Mouse (Mus musculus): ENCODE results near the gene Krt83. TPM values are rescaled to one million over a fixed set of nuclear protein-coding genes. Genes with fewer than 3 reads are reported as not detected.

Gene Krt83
- polyA plus RNA-seq, 1 experiment = not detected

DNA sequence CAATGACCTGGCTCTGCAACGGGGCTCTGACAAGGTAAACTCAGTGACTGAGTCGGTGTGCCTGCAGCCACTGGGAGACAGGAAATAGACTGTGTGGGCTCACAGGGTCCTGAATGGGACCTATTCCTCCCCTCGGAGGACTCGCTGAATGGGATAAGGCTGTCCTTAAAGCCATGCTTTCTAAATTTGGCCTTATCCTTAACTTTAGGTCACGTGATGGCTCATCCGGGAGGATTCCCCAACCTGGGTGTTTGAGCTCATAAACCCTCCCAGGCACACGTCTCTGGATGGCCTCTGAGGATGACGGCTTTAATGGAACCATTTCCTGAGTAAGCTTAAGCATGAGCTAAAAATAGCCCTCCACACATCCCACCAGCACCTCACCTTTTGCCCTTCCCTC, 1.4 kb upstream of the Krt83 start:
- Histone ChIP-seq H3K27ac (replicated peaks; ENCODE audit: low read depth, low read length) (no peak overlapping the region), H3K4me3 (ENCODE audit: insufficient read depth, low read depth, low read length) (no peak overlapping the region), H3K4me1 (ENCODE audit: control insufficient read depth, insufficient read depth, insufficient read length, low read length) (no peaks in the 10 kb centered on the region)

GRCm38 (mm10) chr15:101485911-101486635, 5.2 kb downstream of the Krt83 start:
- Histone ChIP-seq H3K4me1 (ENCODE audit: control insufficient read depth, insufficient read depth, insufficient read length, low read length) (no peaks in the 10 kb centered on the region), H3K4me3 (ENCODE audit: insufficient read depth, low read depth, low read length) (no peak overlapping the region), H3K27ac (replicated peaks; ENCODE audit: low read depth, low read length) (no peak overlapping the region)

GRCm38 (mm10) chr15:101484939-101485338, 6.4 kb downstream of the Krt83 start:
- Histone ChIP-seq H3K4me1 (ENCODE audit: control insufficient read depth, insufficient read depth, insufficient read length, low read length) (no peaks in the 10 kb centered on the region), H3K4me3 (ENCODE audit: insufficient read depth, low read depth, low read length) (no peak overlapping the region), H3K27ac (replicated peaks; ENCODE audit: low read depth, low read length) (no peak overlapping the region)

DNA sequence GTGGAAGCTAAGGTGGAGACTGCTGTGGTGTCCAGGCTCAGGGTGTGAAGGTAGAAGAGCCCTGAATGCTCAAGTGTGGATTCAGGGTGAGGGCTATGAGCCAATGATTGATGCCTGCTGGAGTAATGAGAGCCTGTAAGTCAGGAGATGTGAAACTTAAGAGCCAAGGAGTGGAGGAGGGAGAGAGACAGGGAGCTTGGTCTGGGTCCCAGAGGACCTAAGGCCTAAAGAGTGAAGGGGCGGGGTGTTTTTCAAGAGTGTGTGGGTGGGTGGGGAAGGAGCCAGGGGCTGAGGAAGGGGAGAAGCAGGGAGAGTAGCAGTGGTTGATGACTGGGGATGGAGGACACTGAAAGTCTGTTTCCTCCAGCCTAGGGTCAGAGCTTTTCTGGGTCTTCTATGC, 7.7 kb downstream of the Krt83 start:
- H3K4me1 ChIP-seq (ENCODE audit: control insufficient read depth, insufficient read depth, insufficient read length, low read length) = no peaks in the 10 kb centered on the region
- H3K27ac ChIP-seq (replicated peaks; ENCODE audit: low read depth, low read length) = no peak overlapping the region
- no peak overlapping the region for H3K4me3 ChIP-seq (ENCODE audit: insufficient read depth, low read depth, low read length)

GRCm38 (mm10) chr15:101482056-101482455, 9.3 kb downstream of the Krt83 start:
- Histone ChIP-seq H3K4me3 (ENCODE audit: insufficient read depth, low read depth, low read length) (no peak overlapping the region), H3K4me1 (ENCODE audit: control insufficient read depth, insufficient read depth, insufficient read length, low read length) (no peaks in the 10 kb centered on the region), H3K27ac (replicated peaks; ENCODE audit: low read depth, low read length) (no peak overlapping the region)

- Histone ChIP-seq H3K4me3 (ENCODE audit: insufficient read depth, low read depth, low read length) (no peak overlapping the region), H3K4me1 (ENCODE audit: control insufficient read depth, insufficient read depth, insufficient read length, low read length) (no peaks in the 10 kb centered on the region), H3K27ac (replicated peaks; ENCODE audit: low read depth, low read length) (no peak overlapping the region)
Observed at GRCm38 (mm10) chr15:101479666-101480060, 11.6 kb downstream of the Krt83 start.

DNA sequence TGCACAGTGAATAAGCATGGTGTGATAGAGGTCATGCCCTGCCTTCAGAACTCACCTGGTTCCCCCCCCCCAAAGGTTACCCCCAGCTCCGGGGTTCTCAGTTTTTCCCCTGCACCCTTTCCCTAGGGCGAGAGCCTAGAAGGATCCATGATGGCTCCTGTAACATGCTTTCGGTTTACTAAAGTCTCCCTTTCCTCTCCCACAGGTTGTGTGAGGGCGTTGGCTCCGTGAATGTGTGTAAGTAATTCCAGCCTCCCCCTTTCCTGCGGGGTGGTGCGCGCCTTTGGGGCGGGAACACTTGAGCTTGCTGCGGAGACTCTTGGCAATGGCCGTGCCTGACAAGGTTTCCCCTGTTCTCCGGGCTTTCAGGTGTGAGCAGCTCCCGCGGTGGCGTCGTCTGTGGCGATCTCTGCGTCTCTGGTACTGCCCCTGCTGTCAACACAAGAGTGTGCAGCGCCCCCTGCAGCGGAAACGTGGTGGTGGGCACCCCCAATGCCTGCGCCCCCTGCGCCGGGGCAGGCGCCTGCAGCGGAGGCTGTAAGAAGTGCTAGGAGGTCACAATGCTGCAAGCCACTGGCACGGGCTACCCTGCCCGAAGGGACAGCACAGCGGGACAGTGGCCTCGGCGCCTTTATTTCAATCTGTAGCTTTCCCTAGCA, 12.2 kb downstream of the Krt83 start:
- no peaks in the 10 kb centered on the region for H3K4me1 ChIP-seq (ENCODE audit: control insufficient read depth, insufficient read depth, insufficient read length, low read length)
- H3K4me3 ChIP-seq (ENCODE audit: insufficient read depth, low read depth, low read length) = no peak overlapping the region
- H3K27ac ChIP-seq (replicated peaks; ENCODE audit: low read depth, low read length) = no peak overlapping the region

DNA sequence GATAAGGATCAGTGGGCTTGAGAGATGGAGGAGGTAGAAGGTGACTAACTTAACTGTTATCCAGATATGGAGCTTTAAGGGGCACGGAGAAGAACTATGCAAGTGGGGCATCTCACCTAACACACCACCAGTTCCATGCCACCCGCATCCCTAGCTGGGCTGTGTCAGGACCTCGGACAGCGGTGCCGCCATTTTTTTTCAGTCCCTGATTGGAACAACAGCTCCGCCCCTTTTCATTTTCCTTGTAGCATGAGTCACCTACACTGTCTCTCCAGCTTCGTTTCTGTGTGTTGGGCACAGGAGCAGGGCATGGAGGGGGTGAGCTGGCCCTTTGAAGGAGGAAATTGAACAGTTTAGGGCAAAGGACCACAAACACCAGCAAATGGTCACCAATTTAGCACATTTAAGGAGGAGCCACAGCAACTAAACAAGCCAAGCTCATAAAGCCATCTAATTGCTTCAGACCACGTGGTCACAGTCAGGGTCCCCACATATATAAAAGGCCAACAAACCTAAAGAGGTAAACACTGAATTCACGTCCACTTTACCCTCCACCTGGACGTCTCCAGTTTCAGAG, 18.3 kb downstream of the Krt83 start, which contains the start of gene Krt86:
Gene Krt86 (plus strand): TSS at position 527 of the 577 bp plus-strand sequence.
- no peak within 1 kb of the TSS for H3K27ac ChIP-seq (replicated peaks; ENCODE audit: low read depth, low read length)
- H3K4me1 ChIP-seq (ENCODE audit: control insufficient read depth, insufficient read depth, insufficient read length, low read length) = no peaks in the 10 kb centered on the region
- H3K4me3 ChIP-seq (ENCODE audit: insufficient read depth, low read depth, low read length) = no peak within 1 kb of the TSS

DNA sequence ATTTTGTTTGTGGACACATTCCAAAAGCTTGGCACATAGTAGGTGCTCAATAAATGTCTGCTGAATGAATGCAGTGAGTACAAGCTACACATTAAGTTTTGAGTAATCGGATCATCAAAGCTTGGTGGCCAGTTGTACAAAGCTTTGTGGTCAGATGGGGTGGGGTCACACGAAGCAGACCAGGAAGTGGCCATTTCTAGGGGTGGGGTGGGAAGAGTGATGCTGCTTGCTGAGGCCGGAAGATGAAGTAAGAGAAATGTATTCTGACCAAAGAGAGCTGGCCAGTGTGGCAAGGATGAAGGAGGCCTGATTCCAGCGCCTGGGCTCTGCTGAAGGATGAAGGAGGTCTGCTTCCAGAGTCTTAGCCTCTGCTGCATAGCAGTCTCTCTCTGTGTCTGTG, 22.2 kb downstream of the Krt83 start:
- H3K4me1 ChIP-seq (ENCODE audit: control insufficient read depth, insufficient read depth, insufficient read length, low read length) = no peaks in the 10 kb centered on the region
- no peak overlapping the region for H3K27ac ChIP-seq (replicated peaks; ENCODE audit: low read depth, low read length)
- H3K4me3 ChIP-seq (ENCODE audit: insufficient read depth, low read depth, low read length) = no peak overlapping the region

DNA sequence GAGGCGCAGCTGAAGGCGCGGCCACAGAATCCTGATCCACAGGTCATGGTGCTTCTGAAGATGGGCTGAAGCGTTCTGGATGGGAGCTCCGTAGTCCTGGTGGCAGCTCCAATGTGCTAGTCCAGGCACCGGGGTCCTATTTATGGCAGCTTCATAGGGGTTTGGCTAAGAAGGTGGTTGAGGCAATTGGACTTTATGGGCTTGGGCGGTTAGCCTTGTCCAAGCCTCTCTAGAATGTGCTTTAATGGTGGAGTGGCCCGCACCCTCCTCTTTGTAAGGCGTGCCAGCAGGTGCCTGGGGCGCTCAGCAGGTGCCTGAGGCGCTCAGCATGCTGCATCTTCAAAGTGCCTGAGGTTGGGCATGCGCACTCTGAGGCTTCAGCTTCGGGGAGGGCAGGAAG, 27.7 kb downstream of the Krt83 start, which contains the start of gene Krt81:
Gene Krt81 (minus strand): TSS at position 101 of the 400 bp plus-strand sequence.
- no peak within 1 kb of the TSS for H3K4me3 ChIP-seq (ENCODE audit: insufficient read depth, low read depth, low read length)
- H3K27ac ChIP-seq (replicated peaks; ENCODE audit: low read depth, low read length) = no peak within 1 kb of the TSS

GRCm38 (mm10) chr15:101459283-101459682, 32.0 kb downstream of the Krt83 start:
- Histone ChIP-seq H3K27ac (replicated peaks; ENCODE audit: low read depth, low read length) (no peak overlapping the region), H3K4me1 (ENCODE audit: control insufficient read depth, insufficient read depth, insufficient read length, low read length) (no peaks in the 10 kb centered on the region), H3K4me3 (ENCODE audit: insufficient read depth, low read depth, low read length) (no peak overlapping the region)

More for the DNA sequence above, 27.7 kb downstream of the Krt83 start, which contains the start of gene Krt81:
- no peaks in the 10 kb centered on the region for H3K4me1 ChIP-seq (ENCODE audit: control insufficient read depth, insufficient read depth, insufficient read length, low read length)

DNA sequence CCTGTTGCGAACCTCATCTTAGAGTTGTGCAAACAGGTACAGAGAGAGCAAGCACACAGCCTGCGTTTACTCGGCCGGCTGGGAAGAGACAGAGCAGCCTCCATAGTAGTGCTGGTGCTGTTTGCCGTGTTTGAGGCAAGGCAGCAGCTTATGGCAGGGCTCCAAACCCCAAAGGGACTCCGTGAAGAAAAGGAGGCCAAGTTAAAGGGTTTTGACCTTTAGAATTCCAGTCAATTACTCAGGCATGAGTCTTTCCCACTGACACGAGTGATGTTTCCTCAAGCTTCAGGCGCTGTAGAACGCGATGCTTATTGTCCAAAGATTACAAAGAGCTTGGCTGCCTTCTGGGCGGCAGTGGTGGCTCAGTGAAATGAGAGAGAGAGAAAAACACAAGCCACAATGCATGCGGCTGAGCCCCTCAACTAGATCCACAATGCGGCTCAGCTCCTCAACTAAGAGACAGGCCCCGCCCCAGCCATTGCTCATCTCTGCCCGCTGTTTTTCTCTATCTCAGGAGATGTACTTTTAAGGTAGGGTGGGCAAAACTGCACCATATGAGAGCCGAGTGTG, 32.9 kb downstream of the Krt83 start:
- Histone ChIP-seq H3K4me1 (ENCODE audit: control insufficient read depth, insufficient read depth, insufficient read length, low read length) (no peaks in the 10 kb centered on the region), H3K4me3 (ENCODE audit: insufficient read depth, low read depth, low read length) (no peak overlapping the region), H3K27ac (replicated peaks; ENCODE audit: low read depth, low read length) (no peak overlapping the region)

DNA sequence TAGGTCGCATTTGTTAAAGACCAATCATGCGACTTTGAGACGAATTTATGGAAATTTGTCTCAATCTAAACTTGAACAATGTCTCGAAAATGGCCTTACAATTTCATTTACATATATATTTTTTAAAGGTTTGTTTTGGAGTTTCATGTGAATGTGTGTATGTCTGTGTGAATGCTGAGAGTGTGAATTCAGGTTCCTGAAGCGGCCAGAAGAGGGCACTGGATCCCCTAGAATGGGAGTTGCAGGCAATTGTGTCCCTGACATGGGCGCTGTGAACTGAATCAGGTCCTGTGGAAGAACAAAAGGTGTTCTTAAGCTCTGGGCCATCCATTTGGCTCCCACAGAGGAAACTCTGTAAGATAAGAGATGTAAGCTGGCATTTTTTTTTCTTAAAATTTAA, 35.4 kb downstream of the Krt83 start:
- Histone ChIP-seq H3K4me1 (ENCODE audit: control insufficient read depth, insufficient read depth, insufficient read length, low read length) (no peaks in the 10 kb centered on the region), H3K4me3 (ENCODE audit: insufficient read depth, low read depth, low read length) (no peak overlapping the region), H3K27ac (replicated peaks; ENCODE audit: low read depth, low read length) (no peak overlapping the region)

- no peak overlapping the region for H3K27ac ChIP-seq (replicated peaks; ENCODE audit: low read depth, low read length)
- H3K4me3 ChIP-seq (ENCODE audit: insufficient read depth, low read depth, low read length) = no peak overlapping the region
- no peaks in the 10 kb centered on the region for H3K4me1 ChIP-seq (ENCODE audit: control insufficient read depth, insufficient read depth, insufficient read length, low read length)
Observed at GRCm38 (mm10) chr15:101455292-101455691, 36.0 kb downstream of the Krt83 start.

- Histone ChIP-seq H3K4me3 (ENCODE audit: insufficient read depth, low read depth, low read length) (no peak overlapping the region), H3K4me1 (ENCODE audit: control insufficient read depth, insufficient read depth, insufficient read length, low read length) (no peaks in the 10 kb centered on the region), H3K27ac (replicated peaks; ENCODE audit: low read depth, low read length) (no peak overlapping the region)
Observed at GRCm38 (mm10) chr15:101454774-101455173, 36.5 kb downstream of the Krt83 start.

All from brown adipose tissue, adult 24 weeks (tissue).